Mouse (Mus musculus): ENCODE data around the gene Zic4.

- no peak for TF ChIP-seq POLR2A (IDR thresholded peaks at IDR 0.05; ENCODE audit: low read depth, low read length)
- no peak for TF ChIP-seq CTCF (IDR thresholded peaks at IDR 0.05; ENCODE audit: borderline replicate concordance, insufficient read depth, low read length)
Measured at GRCm38 (mm10) chr9:91350861-91351291, 11.3 kb upstream of the Zic4 start.

Measured in embryonic fibroblast, embryonic 13.5 days (primary cell).